In genomic region chr1:39734311-39734710, GRCm38 (mm10) we compare ENCODE assay signal across 9 mouse cellular contexts. TPM values are rescaled to one million over a fixed set of nuclear protein-coding genes. Genes with fewer than 3 reads are reported as not detected.
DNase-seq lines count a peak whose midpoint lies in the region; ATAC-seq and TF ChIP-seq lines count a peak whose summit lies in the region.
"Had no signal": no experiment of that assay in that cellular context is flagged by ENCODE, and none has a peak within 500 bp of the region (broad histone marks: within the 10 kb centered on the region; RNA-seq: fewer than 3 reads in every experiment).

No protein-coding gene starts in this region.

- 47% methylated on average over 13 of the region's 13 CpGs for WGBS in heart, adult 2 months
- 85% methylated on average over 13 of the region's 13 CpGs for WGBS in embryonic facial prominence, embryonic 15.5 days
- WGBS in stomach, embryonic 16.5 days = 79% methylated on average over 13 of the region's 13 CpGs
- WGBS in forebrain, embryonic 11.5 days = 89% methylated on average over 13 of the region's 13 CpGs

- ATAC-seq in embryonic facial prominence, embryonic 15.5 days (ENCODE audit: insufficient number of reproducible peaks, low FRiP score, low TSS enrichment, low read depth) = no peak
- no peak for ATAC-seq in stomach, embryonic 16.5 days (ENCODE audit: insufficient read depth, low FRiP score)
- no peak for ATAC-seq in forebrain, embryonic 11.5 days (replicated peaks; ENCODE audit: low FRiP score)

- peak in 1 of 2 experiments; percentile 52 for DNase-seq in heart, adult 2 months
- no peak for DNase-seq in heart, postnatal 25 days (ENCODE audit: low spot score)
- peak; percentile 54 to 60 for DNase-seq in kidney, postnatal 36 days
- no peak for DNase-seq in retina, postnatal 1 day
- DNase-seq in embryo, embryonic 11 days = no peak
- no peak for DNase-seq in forebrain, embryonic 11.5 days (ENCODE audit: low spot score)

- H3K4me1 ChIP-seq in heart, adult 2 months (ENCODE audit: control insufficient read depth, insufficient read depth, low read length) = peaks cover 22% of the 10 kb centered on the region
- peaks cover 16% of the 10 kb centered on the region for H3K4me1 ChIP-seq in embryonic facial prominence, embryonic 15.5 days
- peaks cover 5% of the 10 kb centered on the region; the same call in 1 of the 2 replicates for H3K4me1 ChIP-seq in stomach, embryonic 16.5 days (ENCODE audit: control insufficient read depth, insufficient read depth, low read length)
- peaks cover 6% of the 10 kb centered on the region for H3K4me1 ChIP-seq in forebrain, embryonic 11.5 days (replicated peaks; ENCODE audit: control insufficient read depth, insufficient read depth, low read length)

- H3K4me2 ChIP-seq in embryonic facial prominence, embryonic 15.5 days (replicated peaks) = no peak overlapping the region
- no peak overlapping the region for H3K4me2 ChIP-seq in stomach, embryonic 16.5 days (ENCODE audit: low read depth, low read length)
- no peak overlapping the region for H3K4me2 ChIP-seq in forebrain, embryonic 11.5 days (ENCODE audit: low read depth, low read length, severe bottlenecking)

- TF ChIP-seq POLR2A in heart, adult 2 months (IDR thresholded peaks at IDR 0.05; ENCODE audit: insufficient read depth, low read depth, low read length) = no peak

- H3K9ac ChIP-seq in heart, adult 2 months (ENCODE audit: low read depth, low read length) = no peak overlapping the region
- H3K9ac ChIP-seq in embryonic facial prominence, embryonic 15.5 days = no peak overlapping the region
- H3K9ac ChIP-seq in stomach, embryonic 16.5 days (ENCODE audit: low read length) = no peak overlapping the region
- no peak overlapping the region for H3K9ac ChIP-seq in forebrain, embryonic 11.5 days (ENCODE audit: low read length)

- H3K4me3 ChIP-seq in heart, adult 2 months = no peak overlapping the region
- H3K4me3 ChIP-seq in embryonic facial prominence, embryonic 15.5 days (replicated peaks) = no peak overlapping the region
- H3K4me3 ChIP-seq in stomach, embryonic 16.5 days (replicated peaks; ENCODE audit: low read length) = no peak overlapping the region
- no peak overlapping the region for H3K4me3 ChIP-seq in forebrain, embryonic 11.5 days (ENCODE audit: low read depth, low read length)

- no peaks in the 10 kb centered on the region for H3K79me2 ChIP-seq in heart, adult 2 months (replicated peaks; ENCODE audit: control insufficient read depth, insufficient read depth, low read length)

- H3K9me3 ChIP-seq in embryonic facial prominence, embryonic 15.5 days (replicated peaks) = no peaks in the 10 kb centered on the region
- no peaks in the 10 kb centered on the region for H3K9me3 ChIP-seq in stomach, embryonic 16.5 days (replicated peaks; ENCODE audit: control insufficient read depth, low read length)
- H3K9me3 ChIP-seq in forebrain, embryonic 11.5 days (ENCODE audit: control insufficient read depth, low read length) = no peaks in the 10 kb centered on the region
- H3K9me3 ChIP-seq: G1E had no signal

- TF ChIP-seq CTCF in heart, adult 2 months (IDR thresholded peaks at IDR 0.05) = no peak

- intact Hi-C loops in heart, adult 2 months (cut with DNase I) = loop anchor here (1.0 kb wide), 2 partner anchors 20 to 134 kb away; no protein-coding TSS in a partner anchor
- intact Hi-C loops in heart, postnatal 25 days (cut with DNase I) = no loop called here

- no peaks in the 10 kb centered on the region for H3K36me3 ChIP-seq in heart, adult 2 months (ENCODE audit: control insufficient read depth, insufficient read depth, low read length)
- no peaks in the 10 kb centered on the region for H3K36me3 ChIP-seq in embryonic facial prominence, embryonic 15.5 days
- H3K36me3 ChIP-seq in stomach, embryonic 16.5 days (ENCODE audit: control insufficient read depth, insufficient read depth, low read length) = no peaks in the 10 kb centered on the region
- H3K36me3 ChIP-seq in forebrain, embryonic 11.5 days (ENCODE audit: control insufficient read depth, insufficient read depth, low read length) = no peaks in the 10 kb centered on the region
- H3K36me3 ChIP-seq: G1E had no signal

- no peaks in the 10 kb centered on the region for H3K27me3 ChIP-seq in heart, adult 2 months (ENCODE audit: control insufficient read depth, insufficient read depth, low read length)
- no peaks in the 10 kb centered on the region for H3K27me3 ChIP-seq in embryonic facial prominence, embryonic 15.5 days
- no peaks in the 10 kb centered on the region for H3K27me3 ChIP-seq in stomach, embryonic 16.5 days (ENCODE audit: control insufficient read depth, insufficient read depth, low read length)
- H3K27me3 ChIP-seq in forebrain, embryonic 11.5 days (ENCODE audit: control insufficient read depth, insufficient read depth, low read length) = peaks cover 13% of the 10 kb centered on the region

- no peak for TF ChIP-seq EP300 in heart, adult 2 months (IDR thresholded peaks at IDR 0.05; ENCODE audit: insufficient read depth, low read depth, low read length)

- H3K27ac ChIP-seq in heart, adult 2 months = peak overlapping the region; percentile 60
- 0 out of 2 replicates have a peak overlapping the region, but pooled peaks have one; percentile 18 for H3K27ac ChIP-seq in embryonic facial prominence, embryonic 15.5 days (replicated peaks)
- peak overlapping the region; percentile 56; the same call in 1 of the 2 replicates for H3K27ac ChIP-seq in stomach, embryonic 16.5 days (ENCODE audit: low read length)
- no peak overlapping the region; the same call in none of the 2 replicates for H3K27ac ChIP-seq in forebrain, embryonic 11.5 days (ENCODE audit: low read depth, low read length)

RNA-seq across cellular contexts. Expression of gene Rfx8, which starts 13.5 kb away (rescaled TPM):
- under 1 TPM; 0.20 to 0.26 TPM for total RNA-seq in heart, adult 2 months (2021)
- 0.35 and 0.47 TPM in 2 replicates for polyA plus RNA-seq in heart, adult 2 months (2012; rRNA removed)
- total RNA-seq in heart, postnatal 25 days (2021) = under 1 TPM; 0.34 to 0.36 TPM
- 3.2 and 3.7 TPM in 2 replicates for polyA plus RNA-seq in embryonic facial prominence, embryonic 15.5 days (2015; fragmentation: Nextera tagmentation; extraction: Ambion mirVana)
- polyA plus RNA-seq in stomach, embryonic 16.5 days (2015; fragmentation: Nextera tagmentation; extraction: Ambion mirVana) = 0.19 and 0.26 TPM in 2 replicates
- 0.17 and 0.45 TPM in 2 replicates for polyA plus RNA-seq in forebrain, embryonic 11.5 days (2014; fragmentation: Nextera tagmentation; extraction: Ambion mirVana)
- polyA plus RNA-seq: G1E had no signal

Comparison
In these comparisons a context has a peak if more than half of its experiments do, and no peak if none do; other contexts are left out.
1. DNase-seq: peak in kidney, postnatal 36 days (2 of 2); none in heart, postnatal 25 days (single experiment), retina, postnatal 1 day (single experiment), embryo, embryonic 11 days (single experiment) and forebrain, embryonic 11.5 days (single experiment).